Mouse (Mus musculus): ENCODE results near the gene Kcnmb2.

DNA sequence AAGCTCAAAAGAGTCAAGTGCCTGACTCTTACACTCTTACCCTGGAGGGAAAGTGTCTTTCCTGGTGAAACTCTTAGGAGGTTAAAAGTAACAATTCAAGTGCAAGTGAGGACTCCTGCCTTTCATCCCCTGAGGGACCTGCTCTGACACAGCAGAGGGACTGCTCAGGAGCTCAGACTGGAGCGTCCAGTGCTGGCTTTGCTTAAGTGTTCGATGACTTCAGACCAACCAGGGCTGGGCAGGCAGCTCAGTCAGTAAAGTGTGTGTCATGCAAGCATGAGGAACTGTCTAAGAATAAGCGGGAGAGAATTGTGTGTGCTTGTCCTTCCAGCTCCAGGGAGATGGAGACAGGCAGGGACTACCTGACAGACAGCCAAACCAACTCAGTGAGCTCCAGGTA is 9.4 kb downstream of the Kcnmb2 start:
- TF ChIP-seq CTCF (IDR thresholded peaks at IDR 0.05; ENCODE audit: borderline replicate concordance, insufficient read depth, low read depth, low read length) (no peak), POLR2A (IDR thresholded peaks at IDR 0.05; ENCODE audit: borderline replicate concordance, insufficient read depth, low read length) (no peak)

All from cerebellum, adult 2 months (tissue).